Mouse (Mus musculus) bone marrow macrophage, adult 2 months (primary cell): ENCODE measurements around the gene Dock2.
"Not testable (repeated sequence)": the region's sequence is repeated elsewhere in the genome, so short reads cannot be mapped to it uniquely, and the experiment has no call there.

ENCODE experiments used
- CTCF ChIP-seq: IDR thresholded peaks from 2 replicates; pipeline ENCODE4 v1.5.1; 2012; ENCODE audit warnings: low read depth, mild to moderate bottlenecking, low read length, moderate library complexity
- POLR2A ChIP-seq: IDR thresholded peaks from 2 replicates; pipeline ENCODE4 v1.6.1; 2012; ENCODE audit warnings: mild to moderate bottlenecking, low read depth, low read length, borderline replicate concordance

- not testable (repeated sequence) for TF ChIP-seq POLR2A, CTCF
Observed at GRCm38 (mm10) chr11:34805026-34805425, 21.3 kb upstream of the Dock2 start.
